Mouse (Mus musculus): ENCODE data around the gene Txn1.

The Txn1 gene

GRCm38 (mm10) chr4:57896631-57897030, 59.6 kb downstream of the Txn1 start:
- DNase-seq (ENCODE audit: low spot score): no peak

- no peak for DNase-seq (ENCODE audit: low spot score)
Measured at GRCm38 (mm10) chr4:57895902-57896301, 60.3 kb downstream of the Txn1 start.

- no peak for DNase-seq (ENCODE audit: low spot score)
Measured at GRCm38 (mm10) chr4:57895140-57895539, 61.1 kb downstream of the Txn1 start.
